Mouse (Mus musculus) myocyte (in vitro differentiated cells): Measurements from ENCODE around the gene Rgl1.

Experiments used
- MAX ChIP-seq: IDR thresholded peaks from one replicate; pipeline ENCODE4 v1.6.1; 2011; ENCODE audit warnings: low read depth, mild to moderate bottlenecking, control low read depth
- POLR2A ChIP-seq: IDR thresholded peaks from one replicate; pipeline ENCODE4 v1.6.1; 2011; ENCODE audit warnings: low read depth, mild to moderate bottlenecking, control low read depth, moderate library complexity; ENCODE audit not compliant: insufficient read length
- POLR2AphosphoS2 ChIP-seq: IDR thresholded peaks from one replicate; pipeline ENCODE4 v1.6.1; 2011; ENCODE audit warnings: low read depth, control low read depth; ENCODE audit not compliant: insufficient read length
- TCF12 ChIP-seq: IDR thresholded peaks from one replicate; pipeline ENCODE4 v1.6.1; 2011; ENCODE audit warnings: mild to moderate bottlenecking, control low read depth; ENCODE audit not compliant: poor library complexity, insufficient read depth, severe bottlenecking

GRCm38 (mm10) chr1:152701066-152701465, 65.1 kb downstream of the Rgl1 start:
- TF ChIP-seq TCF12 (no peak), POLR2AphosphoS2 (no peak), MAX (no peak), POLR2A (no peak)
